Mouse (Mus musculus) spleen, embryonic (tissue): ENCODE measurements around the gene Ghsr.

Source experiments
- CTCF ChIA-PET: fragments of 350-600 bp; sonication (Branson Sonifier 250); formaldehyde crosslinking; loops from one replicate; lab custom pipeline; 2022; lab: Charles Lee

Gene Ghsr

GRCm38 (mm10) chr3:27408564-27408963, 37.4 kb downstream of the Ghsr start:
- CTCF ChIA-PET, result no interaction called here

GRCm38 (mm10) chr3:27411286-27411685, 40.1 kb downstream of the Ghsr start:
- CTCF ChIA-PET, result no interaction called here

- CTCF ChIA-PET, result no interaction called here
Observed at GRCm38 (mm10) chr3:27413566-27413965, 42.4 kb downstream of the Ghsr start.

GRCm38 (mm10) chr3:27416786-27417185, 45.6 kb downstream of the Ghsr start:
- CTCF ChIA-PET, result no interaction called here

- CTCF ChIA-PET, result no interaction called here
Observed at GRCm38 (mm10) chr3:27418602-27419001, 47.5 kb downstream of the Ghsr start.

GRCm38 (mm10) chr3:27421980-27422379, 50.8 kb downstream of the Ghsr start:
- CTCF ChIA-PET, result no interaction called here

GRCm38 (mm10) chr3:27422521-27422920, 51.4 kb downstream of the Ghsr start:
- CTCF ChIA-PET, result no interaction called here

GRCm38 (mm10) chr3:27424049-27424667, 53.0 kb downstream of the Ghsr start:
- CTCF ChIA-PET, result no interaction called here

- CTCF ChIA-PET, result no interaction called here
Observed at GRCm38 (mm10) chr3:27427406-27427805, 56.3 kb downstream of the Ghsr start.
